In genomic region chr14:53597287-53597686, GRCm38 (mm10) we compare ENCODE assay signal across 7 mouse cellular contexts.
DNase-seq lines count a peak whose midpoint lies in the region; ATAC-seq and TF ChIP-seq lines count a peak whose summit lies in the region.
"Not testable (repeated sequence)": the region's sequence is repeated elsewhere in the genome, so short reads cannot be mapped to it uniquely, and the experiment has no call there.

No protein-coding gene starts in this region.

- H3K4me3 ChIP-seq in thymus, adult 2 months (ENCODE audit: control insufficient read depth, insufficient read depth, low read length) = not testable (repeated sequence)

- H3K27ac ChIP-seq in thymus, adult 2 months (ENCODE audit: control insufficient read depth, insufficient read depth, low read length) = not testable (repeated sequence)

- TF ChIP-seq CTCF in thymus, adult 2 months (IDR thresholded peaks at IDR 0.05; ENCODE audit: borderline replicate concordance, control insufficient read depth, extremely low read depth, insufficient read depth, low read length, poor library complexity) = not testable (repeated sequence)

- H3K4me1 ChIP-seq in thymus, adult 2 months (replicated peaks; ENCODE audit: control insufficient read depth, insufficient read depth, low read length) = not testable (repeated sequence)

- not testable (repeated sequence) for H3K27me3 ChIP-seq in thymus, adult 2 months (ENCODE audit: control insufficient read depth, insufficient read depth, low read length)

- H3K36me3 ChIP-seq in thymus, adult 2 months (ENCODE audit: control insufficient read depth, insufficient read depth, low read length) = not testable (repeated sequence)

- ATAC-seq in common myeloid progenitor, adult 5-6 weeks (replicated peaks; ENCODE audit: low read depth, poor library complexity, severe bottlenecking) = peak; percentile 98
- peak; percentile 78 for ATAC-seq in megakaryocyte, adult 5-6 weeks (ENCODE audit: poor library complexity, severe bottlenecking)

- DNase-seq in A20 (ENCODE audit: low read depth, low spot score) (peak; percentile 52), ES-CJ7 (ENCODE audit: low read depth, low spot score) (peak; percentile 63), ZHBTc4 (ENCODE audit: low read depth, low spot score) (peak; percentile 52)
- peak; percentile 45 for DNase-seq in thymus, adult 2 months
- peak; percentile 49 to 59 for DNase-seq in thymus, postnatal 36 days

- TF ChIP-seq POLR2A in thymus, adult 2 months (IDR thresholded peaks at IDR 0.05; ENCODE audit: control insufficient read depth, extremely low read depth, insufficient read depth, low read length, poor library complexity) = not testable (repeated sequence)
